Mouse (Mus musculus): ENCODE measurements around the gene Fam57b.

GRCm38 (mm10) chr7:126791851-126792720, 5.4 kb upstream of the Fam57b start, which contains the start of gene Ppp4c:
- no peak for TF ChIP-seq CTCF (IDR thresholded peaks at IDR 0.05; ENCODE audit: control insufficient read depth, insufficient read depth, insufficient read length)
- peak; percentile 33 for TF ChIP-seq MAX (IDR thresholded peaks at IDR 0.05)
- no peak for TF ChIP-seq USF1 (IDR thresholded peaks at IDR 0.05; ENCODE audit: low read depth)
- TF ChIP-seq MYOG (IDR thresholded peaks at IDR 0.05; ENCODE audit: control insufficient read depth, extremely low read depth, insufficient read length) = no peak
- TF ChIP-seq FOSL1 (IDR thresholded peaks at IDR 0.05; ENCODE audit: insufficient read depth, low read length, poor library complexity, severe bottlenecking) = no peak
